Mouse (Mus musculus): Measurements from ENCODE around the gene Asb5. TPM values are rescaled to one million over a fixed set of nuclear protein-coding genes. Genes with fewer than 3 reads are reported as not detected.

The Asb5 gene
- total and polyA plus RNA-seq, 3 experiments: 0.38 TPM; not detected in 2

DNA sequence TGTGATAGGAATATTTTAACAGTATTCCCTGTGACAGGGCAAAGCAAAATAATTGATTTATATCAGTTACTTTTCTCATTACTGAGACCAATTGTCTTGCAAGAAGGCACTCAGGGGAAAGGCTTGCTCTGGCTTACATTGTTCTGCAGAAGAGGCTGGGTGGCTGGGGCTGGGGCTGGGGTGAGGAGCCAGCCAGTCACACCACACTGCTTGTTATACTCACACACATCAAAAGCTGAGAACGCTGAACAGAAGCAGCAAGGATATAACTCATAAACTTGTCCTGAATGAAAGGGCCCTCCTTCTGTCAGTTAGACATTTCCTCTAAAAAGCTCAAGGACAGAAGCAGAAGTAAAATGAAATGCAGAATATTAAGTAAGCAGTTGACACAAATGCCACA is 53.5 kb downstream of the Asb5 start:
- no peaks in the 10 kb centered on the region for H3K36me3 ChIP-seq (replicated peaks)
- DNase-seq (ENCODE audit: low spot score): no peak
- H3K4me3 ChIP-seq (ENCODE audit: low read depth, low read length): no peak overlapping the region
- H3K4me1 ChIP-seq (ENCODE audit: insufficient read depth, low read depth, low read length): no peaks in the 10 kb centered on the region
- H3K27me3 ChIP-seq (ENCODE audit: insufficient read depth, low read length): no peaks in the 10 kb centered on the region
- ATAC-seq (ENCODE audit: extremely low read depth, insufficient number of reproducible peaks, low FRiP score, poor library complexity, severe bottlenecking): no peak
- H3K9me3 ChIP-seq (replicated peaks): 0 out of 2 replicates have a peak, but pooled peaks cover 2% of the 10 kb centered on the region
- TF ChIP-seq TAL1 (conservative IDR thresholded peaks at IDR 0.05; ENCODE audit: low read depth, low read length): no peak

GRCm38 (mm10) chr8:54594634-54595033 is 65.3 kb downstream of the Asb5 start:
- no peaks in the 10 kb centered on the region for H3K27me3 ChIP-seq (ENCODE audit: insufficient read depth, low read length)
- H3K9me3 ChIP-seq (replicated peaks): no peaks in the 10 kb centered on the region
- H3K36me3 ChIP-seq (replicated peaks): no peaks in the 10 kb centered on the region
- DNase-seq (ENCODE audit: low spot score): no peak
- H3K4me1 ChIP-seq (ENCODE audit: insufficient read depth, low read depth, low read length): no peaks in the 10 kb centered on the region
- no peak overlapping the region for H3K4me3 ChIP-seq (ENCODE audit: low read depth, low read length)
- ATAC-seq (ENCODE audit: extremely low read depth, insufficient number of reproducible peaks, low FRiP score, poor library complexity, severe bottlenecking): no peak
- TF ChIP-seq POLR2AphosphoS5 (IDR thresholded peaks at IDR 0.05; ENCODE audit: insufficient replicate concordance, low read depth, low read length) (no peak), CTCF (IDR thresholded peaks at IDR 0.05; ENCODE audit: low read depth, low read length) (no peak), GATA2 (IDR thresholded peaks at IDR 0.05; ENCODE audit: borderline replicate concordance, low read depth, low read length) (no peak), TAL1 (conservative IDR thresholded peaks at IDR 0.05; ENCODE audit: low read depth, low read length) (no peak), GATA1 (IDR thresholded peaks at IDR 0.05; ENCODE audit: borderline replicate concordance, low read length) (no peak)

- Histone ChIP-seq H3K4me3 (ENCODE audit: low read depth, low read length) (no peak overlapping the region), H3K27me3 (ENCODE audit: insufficient read depth, low read length) (peaks cover 7% of the 10 kb centered on the region), H3K4me1 (ENCODE audit: insufficient read depth, low read depth, low read length) (peaks cover 6% of the 10 kb centered on the region; the same call in 1 of the 2 replicates), H3K36me3 (replicated peaks) (no peaks in the 10 kb centered on the region), H3K9me3 (replicated peaks) (no peaks in the 10 kb centered on the region)
- ATAC-seq (ENCODE audit: extremely low read depth, insufficient number of reproducible peaks, low FRiP score, poor library complexity, severe bottlenecking) (no peak), DNase-seq (ENCODE audit: low spot score) (no peak)
- TF ChIP-seq POLR2AphosphoS5 (IDR thresholded peaks at IDR 0.05; ENCODE audit: insufficient replicate concordance, low read depth, low read length) (no peak), GATA1 (IDR thresholded peaks at IDR 0.05; ENCODE audit: borderline replicate concordance, low read length) (no peak), CTCF (IDR thresholded peaks at IDR 0.05; ENCODE audit: low read depth, low read length) (no peak), GATA2 (IDR thresholded peaks at IDR 0.05; ENCODE audit: borderline replicate concordance, low read depth, low read length) (no peak), TAL1 (conservative IDR thresholded peaks at IDR 0.05; ENCODE audit: low read depth, low read length) (no peak)
These were observed 66.7 kb downstream of the Asb5 start for GRCm38 (mm10) chr8:54596051-54596450.

DNA sequence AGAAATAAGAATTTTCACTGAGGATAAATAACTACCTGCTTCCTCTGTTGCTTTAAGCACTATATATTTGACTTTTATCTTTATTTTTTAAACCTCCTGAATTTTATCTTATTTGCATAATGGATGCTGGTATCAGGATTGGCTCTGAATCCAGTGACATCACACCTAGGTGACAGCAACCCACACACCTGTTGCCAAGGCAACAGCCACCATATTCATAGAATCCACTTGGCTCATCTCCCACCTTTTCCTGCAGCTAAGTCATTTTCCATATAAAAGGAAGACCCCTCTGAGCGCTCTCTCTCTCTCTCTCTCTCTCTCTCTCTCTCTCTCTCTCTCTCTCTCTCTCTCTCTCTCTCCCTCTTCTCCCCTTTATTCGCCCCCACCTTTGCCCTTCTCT is 67.6 kb downstream of the Asb5 start:
- ATAC-seq (ENCODE audit: extremely low read depth, insufficient number of reproducible peaks, low FRiP score, poor library complexity, severe bottlenecking) (no peak), DNase-seq (ENCODE audit: low spot score) (no peak)
- no peaks in the 10 kb centered on the region for H3K9me3 ChIP-seq (replicated peaks)
- H3K36me3 ChIP-seq (replicated peaks): no peaks in the 10 kb centered on the region
- H3K4me1 ChIP-seq (ENCODE audit: insufficient read depth, low read depth, low read length): peaks cover 6% of the 10 kb centered on the region; the same call in 1 of the 2 replicates
- H3K27me3 ChIP-seq (ENCODE audit: insufficient read depth, low read length): peaks cover 7% of the 10 kb centered on the region
- H3K4me3 ChIP-seq (ENCODE audit: low read depth, low read length): no peak overlapping the region
- TF ChIP-seq TAL1 (conservative IDR thresholded peaks at IDR 0.05; ENCODE audit: low read depth, low read length): no peak
- no peak for TF ChIP-seq POLR2AphosphoS5 (IDR thresholded peaks at IDR 0.05; ENCODE audit: insufficient replicate concordance, low read depth, low read length)
- TF ChIP-seq GATA1 (IDR thresholded peaks at IDR 0.05; ENCODE audit: borderline replicate concordance, low read length): no peak
- TF ChIP-seq GATA2 (IDR thresholded peaks at IDR 0.05; ENCODE audit: borderline replicate concordance, low read depth, low read length): no peak
- TF ChIP-seq CTCF (IDR thresholded peaks at IDR 0.05; ENCODE audit: low read depth, low read length): no peak

- Histone ChIP-seq H3K4me3 (ENCODE audit: low read depth, low read length) (no peak overlapping the region), H3K36me3 (replicated peaks) (no peaks in the 10 kb centered on the region)
- ATAC-seq (ENCODE audit: extremely low read depth, insufficient number of reproducible peaks, low FRiP score, poor library complexity, severe bottlenecking): no peak
These were observed 68.0 kb downstream of the Asb5 start for GRCm38 (mm10) chr8:54597386-54597785.

DNA sequence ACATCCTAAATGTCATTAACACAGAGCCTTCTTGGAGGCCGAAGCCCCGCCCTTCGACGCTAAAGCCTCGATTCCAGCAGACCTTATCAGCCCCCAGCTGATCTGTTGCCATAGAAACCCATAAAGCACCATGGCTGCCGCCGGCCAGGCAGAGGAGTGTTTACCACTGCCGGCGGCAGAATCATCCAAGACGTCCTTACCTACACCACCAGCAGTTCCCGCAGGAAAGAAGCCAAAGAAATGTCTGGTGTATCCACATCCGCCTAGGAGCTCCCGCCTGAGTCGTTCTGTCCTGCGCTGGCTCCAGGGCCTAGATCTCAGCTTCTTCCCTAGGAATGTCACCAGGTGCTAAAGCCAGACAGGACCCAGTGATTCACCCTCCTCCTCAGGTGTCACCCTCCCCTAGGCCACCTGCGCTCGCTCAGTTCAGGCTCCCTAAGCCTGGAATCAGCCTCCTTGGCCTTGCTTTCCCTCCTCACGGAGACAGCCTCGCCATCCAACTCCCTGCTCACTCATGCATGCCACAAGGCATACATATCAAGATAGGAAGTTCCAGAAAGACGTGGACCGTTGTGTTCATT is 71.4 kb downstream of the Asb5 start, which contains the start of gene Spata4:
Spata4 (plus strand) TSS at position 111 of the 581 bp plus-strand sequence.
- Histone ChIP-seq H3K27me3 (ENCODE audit: insufficient read depth, low read length) (peaks cover 7% of the 10 kb centered on the region), H3K36me3 (replicated peaks) (no peaks in the 10 kb centered on the region), H3K4me1 (ENCODE audit: insufficient read depth, low read depth, low read length) (peaks cover 6% of the 10 kb centered on the region; the same call in 1 of the 2 replicates), H3K4me3 (ENCODE audit: low read depth, low read length) (no peak within 1 kb of the TSS), H3K9me3 (replicated peaks) (no peaks in the 10 kb centered on the region)
- ATAC-seq (ENCODE audit: extremely low read depth, insufficient number of reproducible peaks, low FRiP score, poor library complexity, severe bottlenecking): peak; percentile 49
- no peak for TF ChIP-seq TAL1 (conservative IDR thresholded peaks at IDR 0.05; ENCODE audit: low read depth, low read length)
- no peak for TF ChIP-seq GATA2 (IDR thresholded peaks at IDR 0.05; ENCODE audit: borderline replicate concordance, low read depth, low read length)
- no peak for TF ChIP-seq GATA1 (IDR thresholded peaks at IDR 0.05; ENCODE audit: borderline replicate concordance, low read length)
- TF ChIP-seq POLR2AphosphoS5 (IDR thresholded peaks at IDR 0.05; ENCODE audit: insufficient replicate concordance, low read depth, low read length): no peak
- TF ChIP-seq CTCF (IDR thresholded peaks at IDR 0.05; ENCODE audit: low read depth, low read length): no peak
- no peak for DNase-seq (ENCODE audit: low spot score)

More at GRCm38 (mm10) chr8:54597386-54597785, 68.0 kb downstream of the Asb5 start:
- Histone ChIP-seq H3K9me3 (replicated peaks) (no peaks in the 10 kb centered on the region), H3K27me3 (ENCODE audit: insufficient read depth, low read length) (peaks cover 7% of the 10 kb centered on the region), H3K4me1 (ENCODE audit: insufficient read depth, low read depth, low read length) (peaks cover 6% of the 10 kb centered on the region; the same call in 1 of the 2 replicates)
- DNase-seq (ENCODE audit: low spot score): no peak
- no peak for TF ChIP-seq POLR2AphosphoS5 (IDR thresholded peaks at IDR 0.05; ENCODE audit: insufficient replicate concordance, low read depth, low read length)
- no peak for TF ChIP-seq GATA1 (IDR thresholded peaks at IDR 0.05; ENCODE audit: borderline replicate concordance, low read length)
- no peak for TF ChIP-seq TAL1 (conservative IDR thresholded peaks at IDR 0.05; ENCODE audit: low read depth, low read length)
